Mouse (Mus musculus) T-cell, adult 2 months (primary cell): ENCODE measurements around the gene Arhgap25.
A peak's percentile ranks its signal among the peaks of the same experiment; 100 is the strongest.

Experiments used
- DNase-seq: peaks from one replicate; pipeline ENCODE4 v3.0.0; 2022; ENCODE audit warnings: low spot score

The Arhgap25 gene

GRCm38 (mm10) chr6:87445222-87445621, 87.8 kb downstream of the Arhgap25 start:
- DNase-seq, result no peak

- no peak for DNase-seq
These were observed 89.8 kb downstream of the Arhgap25 start for GRCm38 (mm10) chr6:87443253-87443652.

GRCm38 (mm10) chr6:87436745-87437144, 96.3 kb downstream of the Arhgap25 start:
- DNase-seq, result peak; percentile 37

- no peak for DNase-seq
These were observed 97.3 kb downstream of the Arhgap25 start for GRCm38 (mm10) chr6:87435791-87436190.

GRCm38 (mm10) chr6:87428487-87429044, 104.5 kb downstream of the Arhgap25 start, which contains the start of gene Bmp10:
Gene Bmp10, plus strand, starts transcription at chr6:87428994.
- no peak for DNase-seq

- no peak for DNase-seq
These were observed 105.4 kb downstream of the Arhgap25 start for GRCm38 (mm10) chr6:87427616-87428015.

GRCm38 (mm10) chr6:87426954-87427353, 106.1 kb downstream of the Arhgap25 start:
- no peak for DNase-seq

GRCm38 (mm10) chr6:87424037-87424816, 108.8 kb downstream of the Arhgap25 start:
- DNase-seq, result no peak

- DNase-seq, result no peak
These were observed 110.8 kb downstream of the Arhgap25 start for GRCm38 (mm10) chr6:87422304-87422703.

GRCm38 (mm10) chr6:87412011-87412410, 121.0 kb downstream of the Arhgap25 start:
- no peak for DNase-seq
